Mouse (Mus musculus) small intestine, adult 2 months (tissue): ENCODE measurements at regions not wholly inside any gene's neighbourhood (a gene's known extent, or its start where the extent isn't known, plus 50 kb on each side); places are given as distances from the start of the nearest gene placed in this dataset.

Experiments
- H3K27ac ChIP-seq: fragments of 200-500 bp; 2 replicates; pipeline ENCODE4 v1.5.1; 2012; ENCODE audit warnings: low read depth, low read length, control low read depth, inconsistent platforms; ENCODE audit not compliant: insufficient read depth
- H3K27me3 ChIP-seq: fragments of 200-500 bp; 2 replicates; pipeline ENCODE4 v1.6.1; 2012; ENCODE audit warnings: mild to moderate bottlenecking, moderate library complexity, low read length, inconsistent platforms; ENCODE audit not compliant: control insufficient read depth, insufficient read depth
- H3K36me3 ChIP-seq: fragments of 200-500 bp; 2 replicates; pipeline ENCODE4 v1.6.1; 2012; ENCODE audit warnings: mild to moderate bottlenecking, low read length, control low read depth, inconsistent platforms; ENCODE audit not compliant: control insufficient read depth, insufficient read depth
- H3K4me1 ChIP-seq: fragments of 200-500 bp; 2 replicates; pipeline ENCODE4 v1.6.1; 2012; ENCODE audit warnings: low read length, inconsistent platforms, mixed read lengths; ENCODE audit not compliant: control insufficient read depth, insufficient read depth, insufficient read length
- H3K4me3 ChIP-seq: fragments of 200-500 bp; 2 replicates; pipeline ENCODE4 v1.5.1; 2012; ENCODE audit warnings: low read depth, mild to moderate bottlenecking, control low read depth, inconsistent platforms, low read length, moderate library complexity
- CTCF ChIP-seq: fragments of 200-500 bp; IDR thresholded peaks from 2 replicates; pipeline ENCODE4 v1.5.1; 2012; ENCODE audit warnings: low read depth, mild to moderate bottlenecking, control low read depth, inconsistent platforms, low read length, moderate library complexity, mixed read lengths; ENCODE audit not compliant: insufficient replicate concordance, insufficient read length; ENCODE audit errors: extremely low read depth
- POLR2A ChIP-seq: fragments of 200-500 bp; IDR thresholded peaks from 2 replicates; pipeline ENCODE4 v1.6.1; 2012; ENCODE audit warnings: low read depth, mild to moderate bottlenecking, control low read depth, inconsistent platforms, low read length, moderate library complexity
- WGBS: fragments of 180-500 bp; shearing (Covaris S2); methylation state at CpG from one replicate; pipeline ENCODE4 v1.1.7; 2018; 5-methylcytosine and 5-hydroxymethylcytosine counted together

- no peaks in the 10 kb centered on the region for H3K27me3 ChIP-seq
These were observed 75.2 kb downstream of the Asb13 start for GRCm38 (mm10) chr13:3708896-3709631.

More at GRCm38 (mm10) chr13:3708896-3709631, 75.2 kb downstream of the Asb13 start:
- TF ChIP-seq POLR2A (no peak), CTCF (no peak)
- no peaks in the 10 kb centered on the region for H3K36me3 ChIP-seq
- H3K4me1 ChIP-seq: peaks cover 3% of the 10 kb centered on the region; the same call in 1 of the 2 replicates
- no peak overlapping the region for H3K27ac ChIP-seq
- 54% methylated on average over 14 of the region's 14 CpGs for WGBS
- H3K4me3 ChIP-seq: no peak overlapping the region
